7 mouse cellular contexts compared by ENCODE assay signal in the genomic region with DNA sequence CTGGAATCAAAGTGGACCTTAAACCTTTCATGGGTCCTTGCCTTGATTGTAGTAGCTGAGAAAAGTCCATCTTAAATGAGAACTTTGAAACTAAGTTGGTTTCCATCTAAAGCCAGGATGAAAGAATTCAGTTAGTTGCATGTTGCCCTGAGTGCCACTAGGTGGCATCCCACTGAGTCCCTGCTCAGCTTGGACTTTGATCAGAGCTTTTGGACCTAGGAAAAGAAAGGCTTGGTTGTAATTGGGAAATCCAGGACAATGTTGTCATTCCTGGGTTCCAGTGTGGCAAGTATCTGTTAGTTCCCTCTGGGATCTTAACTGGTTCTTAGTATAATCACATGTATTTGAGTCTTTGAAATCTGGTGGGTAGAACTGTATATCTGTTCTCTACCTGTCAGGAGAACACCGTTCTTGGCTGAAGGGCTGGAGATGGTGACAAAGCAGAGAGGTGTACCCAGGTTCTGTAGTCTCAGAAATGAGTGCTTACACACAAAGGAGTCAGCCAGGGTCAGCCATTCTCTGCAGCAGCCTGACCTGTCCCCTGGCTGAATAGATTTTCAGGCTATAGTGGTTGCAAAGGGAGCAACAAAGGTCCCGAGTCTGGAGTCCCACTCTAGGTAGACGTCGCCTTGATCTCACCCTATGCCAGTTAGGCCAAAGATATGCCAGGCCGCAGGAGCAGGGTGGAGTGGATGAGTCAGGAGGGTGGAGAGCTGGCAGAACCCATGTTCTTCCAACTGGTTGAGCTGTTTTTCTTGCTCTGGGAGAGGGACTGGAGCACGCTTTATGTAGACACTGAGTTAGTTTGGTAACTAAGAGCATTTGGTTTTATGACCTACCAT. TPM values are rescaled to one million over a fixed set of nuclear protein-coding genes. Genes with fewer than 3 reads are reported as not detected.
A peak's percentile ranks its signal among the peaks of the same experiment; 100 is the strongest.
DNase-seq lines count a peak whose midpoint lies in the region; ATAC-seq and TF ChIP-seq lines count a peak whose summit lies in the region.

No protein-coding gene starts in this region.

- no peak for TF ChIP-seq EP300 in liver, embryonic 14.5 days (IDR thresholded peaks at IDR 0.05; ENCODE audit: low read depth)
- no peak for TF ChIP-seq EP300 in stomach, postnatal 0 days (optimal IDR thresholded peaks at IDR 0.05)

- no peak overlapping the region for H3K4me3 ChIP-seq in left cerebral cortex, adult 2 months
- H3K4me3 ChIP-seq in liver, embryonic 14.5 days (ENCODE audit: insufficient read depth in 1 of 2, low read depth in 2 of 2, low read length in 2 of 2) = no peak overlapping the region
- no peak overlapping the region for H3K4me3 ChIP-seq in stomach, postnatal 0 days (ENCODE audit: low read depth, low read length)
- H3K4me3 ChIP-seq in midbrain, embryonic 15.5 days = no peak overlapping the region

- CTCF ChIA-PET in Patski (lab: Charles Lee) = interaction anchor here (0.9 to 3.1 kb wide), 9 partner anchors 8 to 129 kb away, joined by 3 to 15 read pairs (median 4); partner anchors contain the start of gene Clec3b

- H3K27ac ChIP-seq in left cerebral cortex, adult 2 months = no peak overlapping the region
- H3K27ac ChIP-seq in liver, embryonic 14.5 days = peak overlapping the region; percentile 59
- H3K27ac ChIP-seq in stomach, postnatal 0 days (replicated peaks) = peak overlapping the region; percentile 79
- H3K27ac ChIP-seq in midbrain, embryonic 15.5 days = no peak overlapping the region

- H3K4me2 ChIP-seq in liver, embryonic 14.5 days (ENCODE audit: low read depth) = peak overlapping the region; percentile 35
- no peak overlapping the region for H3K4me2 ChIP-seq in stomach, postnatal 0 days (replicated peaks; ENCODE audit: low read depth)
- no peak overlapping the region for H3K4me2 ChIP-seq in midbrain, embryonic 15.5 days

- 62% methylated on average over 6 of the region's 6 CpGs for WGBS in liver, embryonic 14.5 days (ENCODE audit: insufficient replicate concordance)
- WGBS in stomach, postnatal 0 days = 64% methylated on average over 6 of the region's 6 CpGs
- WGBS in midbrain, embryonic 15.5 days = 95% methylated on average over 6 of the region's 6 CpGs

- H3K36me3 ChIP-seq in liver, embryonic 14.5 days (replicated peaks; ENCODE audit: control insufficient read depth, insufficient read depth, low read depth) = peaks cover 40% of the 10 kb centered on the region
- peaks cover 34% of the 10 kb centered on the region for H3K36me3 ChIP-seq in stomach, postnatal 0 days (ENCODE audit: control insufficient read depth, insufficient read depth, low read length)
- peaks cover 45% of the 10 kb centered on the region for H3K36me3 ChIP-seq in midbrain, embryonic 15.5 days (replicated peaks)

- no peak for ATAC-seq in Patski
- ATAC-seq in erythroblast, adult 5-6 weeks (replicated peaks; ENCODE audit: low FRiP score, poor library complexity, severe bottlenecking) = peak; percentile 93
- ATAC-seq in liver, embryonic 14.5 days (ENCODE audit: insufficient read depth) = peak; percentile 75
- peak; percentile 88 for ATAC-seq in stomach, postnatal 0 days (ENCODE audit: low FRiP score, low TSS enrichment)
- ATAC-seq in midbrain, embryonic 15.5 days (replicated peaks) = no peak

- no peak for DNase-seq in left cerebral cortex, adult 2 months (ENCODE audit: extremely low spot score in 1 of 2, low spot score in 2 of 2)
- no peak for DNase-seq in left cerebral cortex, postnatal 36 days (ENCODE audit: low spot score in 2 of 2)
- no peak for DNase-seq in Patski (ENCODE audit: low read depth, low spot score)
- no peak for DNase-seq in liver, embryonic 14.5 days (ENCODE audit: low read depth in 3 of 3, low spot score in 3 of 3)
- DNase-seq in stomach, postnatal 0 days (ENCODE audit: low spot score) = peak; percentile 65

- no peaks in the 10 kb centered on the region for H3K27me3 ChIP-seq in Patski
- H3K27me3 ChIP-seq in liver, embryonic 14.5 days (ENCODE audit: control insufficient read depth, insufficient read depth, low read length) = no peaks in the 10 kb centered on the region
- H3K27me3 ChIP-seq in stomach, postnatal 0 days (ENCODE audit: control insufficient read depth, insufficient read depth, low read length) = no peaks in the 10 kb centered on the region
- H3K27me3 ChIP-seq in midbrain, embryonic 15.5 days (replicated peaks) = no peaks in the 10 kb centered on the region

- peaks cover 12 to 14% of the 10 kb centered on the region in 2 experiments for H3K4me1 ChIP-seq in liver, embryonic 14.5 days (replicated peaks; ENCODE audit: control insufficient read depth in 2 of 2, insufficient read depth in 2 of 2, low read length in 1 of 2)
- no peaks in the 10 kb centered on the region for H3K4me1 ChIP-seq in stomach, postnatal 0 days (replicated peaks; ENCODE audit: control insufficient read depth, insufficient read depth)
- H3K4me1 ChIP-seq in midbrain, embryonic 15.5 days = no peaks in the 10 kb centered on the region

- intact Hi-C loops in left cerebral cortex, adult 2 months (cut with DNase I) = no loop called here
- intact Hi-C loops in left cerebral cortex, postnatal 36 days (cut with DNase I) = no loop called here

- TF ChIP-seq CTCF in left cerebral cortex, adult 2 months (IDR thresholded peaks at IDR 0.05) = peak; percentile 90
- TF ChIP-seq CTCF in Patski (IDR thresholded peaks at IDR 0.05) = peak; percentile 88
- TF ChIP-seq CTCF in liver, embryonic 14.5 days (IDR thresholded peaks at IDR 0.05; ENCODE audit: low read depth) = peak; percentile 83
- peak; percentile 87 for TF ChIP-seq CTCF in stomach, postnatal 0 days (IDR thresholded peaks at IDR 0.05; ENCODE audit: low read depth)

- in situ Hi-C loops in Patski (cut with MboI; ENCODE audit: low pct_unique_long_range_greater_than_20kb) = loop anchor here (10.0 kb wide), 1 partner anchor 389 kb away; no protein-coding TSS in a partner anchor

- H3K9ac ChIP-seq in liver, embryonic 14.5 days (replicated peaks) = no peak overlapping the region
- no peak overlapping the region for H3K9ac ChIP-seq in stomach, postnatal 0 days (ENCODE audit: low read length)
- H3K9ac ChIP-seq in midbrain, embryonic 15.5 days = no peak overlapping the region

- H3K9me3 ChIP-seq in liver, embryonic 14.5 days (ENCODE audit: control insufficient read depth, low read length) = no peaks in the 10 kb centered on the region
- H3K9me3 ChIP-seq in stomach, postnatal 0 days (ENCODE audit: control insufficient read depth, low read length) = no peaks in the 10 kb centered on the region
- no peaks in the 10 kb centered on the region for H3K9me3 ChIP-seq in midbrain, embryonic 15.5 days

- POLR2A ChIA-PET in Patski (lab: Charles Lee) = interaction anchor here (0.5 to 1.2 kb wide), 2 partner anchors 18 to 176 kb away, joined by 3 read pairs; no protein-coding TSS in a partner anchor

RNA-seq across cellular contexts. Expression of gene Exosc7, which starts 10.8 kb away (rescaled TPM):
- 10 to 100 TPM; 43.0 to 48.9 TPM for total RNA-seq in left cerebral cortex, adult 2 months (2021)
- 10 to 100 TPM; 37.2 to 41.7 TPM for total RNA-seq in left cerebral cortex, postnatal 36 days (2021)
- polyA plus RNA-seq in Patski (2021) = 53.2 TPM
- total RNA-seq in erythroblast, adult 5-6 weeks (2015; ENCODE audit: low replicate concordance) = 6.5 and 12.3 TPM in 2 replicates
- total RNA-seq in erythroblast, adult 5-6 weeks (2017; ENCODE audit: low replicate concordance) = 12.9 and 24.5 TPM in 2 replicates
- polyA plus RNA-seq in liver, embryonic 14.5 days (2012; rRNA removed) = 47.9 and 77.4 TPM in 2 replicates
- 84.1 and 85.7 TPM in 2 replicates for polyA plus RNA-seq in liver, embryonic 14.5 days (2014; fragmentation: Nextera tagmentation; extraction: Ambion mirVana)
- 73.1 and 73.5 TPM in 2 replicates for polyA plus RNA-seq in stomach, postnatal 0 days (2015; fragmentation: Nextera tagmentation; extraction: Ambion mirVana)
- polyA plus RNA-seq in midbrain, embryonic 15.5 days (2015; fragmentation: Nextera tagmentation; extraction: Ambion mirVana) = 80.1 and 83.7 TPM in 2 replicates

RNA-seq across cellular contexts. Expression of gene Zdhhc3, which starts 10.8 kb away (rescaled TPM):
- 10 to 100 TPM; 61.9 to 68.6 TPM for total RNA-seq in left cerebral cortex, adult 2 months (2021)
- total RNA-seq in left cerebral cortex, postnatal 36 days (2021) = 10 to 100 TPM; 59.8 to 77.8 TPM
- polyA plus RNA-seq in Patski (2021) = 48.3 TPM
- total RNA-seq in erythroblast, adult 5-6 weeks (2015; ENCODE audit: low replicate concordance) = 11.7 and 24.9 TPM in 2 replicates
- total RNA-seq in erythroblast, adult 5-6 weeks (2017; ENCODE audit: low replicate concordance) = 8.4 and 15.1 TPM in 2 replicates
- 11.2 and 18.3 TPM in 2 replicates for polyA plus RNA-seq in liver, embryonic 14.5 days (2012; rRNA removed)
- 21.9 and 24.2 TPM in 2 replicates for polyA plus RNA-seq in liver, embryonic 14.5 days (2014; fragmentation: Nextera tagmentation; extraction: Ambion mirVana)
- polyA plus RNA-seq in stomach, postnatal 0 days (2015; fragmentation: Nextera tagmentation; extraction: Ambion mirVana) = 64.7 and 65.7 TPM in 2 replicates
- polyA plus RNA-seq in midbrain, embryonic 15.5 days (2015; fragmentation: Nextera tagmentation; extraction: Ambion mirVana) = 86.6 and 88.5 TPM in 2 replicates

RNA-seq across cellular contexts. Expression of gene Clec3b, which starts 27.0 kb away (rescaled TPM):
- 1 to 10 TPM; 2.6 to 3.1 TPM for total RNA-seq in left cerebral cortex, adult 2 months (2021)
- 1 to 10 TPM; 3.5 to 4.0 TPM for total RNA-seq in left cerebral cortex, postnatal 36 days (2021)
- polyA plus RNA-seq in Patski (2021) = not detected
- not detected in 2 replicates for total RNA-seq in erythroblast, adult 5-6 weeks (2015; ENCODE audit: low replicate concordance)
- total RNA-seq in erythroblast, adult 5-6 weeks (2017; ENCODE audit: low replicate concordance) = not detected in 2 replicates
- polyA plus RNA-seq in liver, embryonic 14.5 days (2012; rRNA removed) = 0.22 TPM in 1 of 2 replicates, not detected in the other
- polyA plus RNA-seq in liver, embryonic 14.5 days (2014; fragmentation: Nextera tagmentation; extraction: Ambion mirVana) = not detected in 2 replicates
- polyA plus RNA-seq in stomach, postnatal 0 days (2015; fragmentation: Nextera tagmentation; extraction: Ambion mirVana) = 13.9 and 17.1 TPM in 2 replicates
- polyA plus RNA-seq in midbrain, embryonic 15.5 days (2015; fragmentation: Nextera tagmentation; extraction: Ambion mirVana) = 1.5 and 3.1 TPM in 2 replicates

Comparison
In these comparisons a context has a peak if more than half of its experiments do, and no peak if none do; other contexts are left out.
1. H3K27ac ChIP-seq: peak in liver, embryonic 14.5 days (single experiment) and stomach, postnatal 0 days (single experiment); none in left cerebral cortex, adult 2 months (single experiment) and midbrain, embryonic 15.5 days (single experiment).
2. ATAC-seq: peak in erythroblast, adult 5-6 weeks (single experiment), liver, embryonic 14.5 days (single experiment) and stomach, postnatal 0 days (single experiment); none in Patski (single experiment) and midbrain, embryonic 15.5 days (single experiment).
3. Peak in every context shown above with its lines, with median percentiles within 50 percentile points of each other: CTCF ChIP-seq.